Mouse (Mus musculus): ENCODE measurements at regions not wholly inside any gene's neighbourhood (a gene's known extent, or its start where the extent isn't known, plus 50 kb on each side); places are given as distances from the start of the nearest gene placed in this dataset.

DNA sequence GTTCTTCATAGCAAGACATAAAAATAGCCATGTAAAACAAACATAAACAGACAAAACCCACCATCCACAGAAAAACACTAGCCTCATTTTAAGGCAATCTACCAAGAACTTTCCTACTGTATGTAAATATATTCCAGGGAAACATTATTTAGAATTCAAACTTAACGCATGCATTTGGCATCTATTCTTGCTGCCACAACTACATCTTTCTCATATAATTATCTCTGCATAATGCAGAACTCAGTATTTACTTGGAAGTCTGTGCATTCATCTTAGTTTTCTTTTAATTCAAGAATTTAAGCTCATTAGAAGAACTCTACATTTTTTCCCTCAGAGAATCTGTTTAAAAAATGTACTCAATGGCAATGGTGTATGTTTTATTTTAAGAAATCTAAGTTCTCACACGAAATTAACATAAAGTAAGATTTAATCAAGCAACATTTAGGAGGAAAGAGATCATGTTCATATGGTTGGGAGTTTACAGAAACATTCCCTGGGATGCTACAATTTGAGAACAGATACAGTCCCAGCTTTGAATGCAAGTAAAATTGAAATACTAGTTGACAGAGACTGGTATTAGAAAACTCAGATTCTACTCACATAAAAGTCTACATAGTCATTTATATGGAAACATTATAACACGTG lies 1114.7 kb downstream of the Sorcs1 start:
- H3K4me3 ChIP-seq (ENCODE audit: low read depth, low read length) = no peak overlapping the region
- H3K9me3 ChIP-seq (replicated peaks; ENCODE audit: control insufficient read depth, low read length) = no peaks in the 10 kb centered on the region
- H3K9ac ChIP-seq (replicated peaks; ENCODE audit: low read depth, low read length) = no peak overlapping the region
- no peak overlapping the region for H3K27ac ChIP-seq (ENCODE audit: low read depth)
- H3K4me2 ChIP-seq (ENCODE audit: low read depth, low read length) = no peak overlapping the region
- no peaks in the 10 kb centered on the region for H3K4me1 ChIP-seq (ENCODE audit: control insufficient read depth, insufficient read depth)
- no peak for ATAC-seq (ENCODE audit: insufficient read depth, low read depth)
- TF ChIP-seq EP300 (IDR thresholded peaks at IDR 0.05; ENCODE audit: low read depth) = no peak
- no peak for TF ChIP-seq CTCF (IDR thresholded peaks at IDR 0.05; ENCODE audit: low read depth)
- no peak for DNase-seq (ENCODE audit: low spot score)
- no peaks in the 10 kb centered on the region for H3K27me3 ChIP-seq (ENCODE audit: control insufficient read depth, insufficient read depth, low read length)
- no peaks in the 10 kb centered on the region for H3K36me3 ChIP-seq (replicated peaks; ENCODE audit: control insufficient read depth, insufficient read depth, low read length)
- 47% methylated on average over 3 of the region's 3 CpGs for WGBS

DNA sequence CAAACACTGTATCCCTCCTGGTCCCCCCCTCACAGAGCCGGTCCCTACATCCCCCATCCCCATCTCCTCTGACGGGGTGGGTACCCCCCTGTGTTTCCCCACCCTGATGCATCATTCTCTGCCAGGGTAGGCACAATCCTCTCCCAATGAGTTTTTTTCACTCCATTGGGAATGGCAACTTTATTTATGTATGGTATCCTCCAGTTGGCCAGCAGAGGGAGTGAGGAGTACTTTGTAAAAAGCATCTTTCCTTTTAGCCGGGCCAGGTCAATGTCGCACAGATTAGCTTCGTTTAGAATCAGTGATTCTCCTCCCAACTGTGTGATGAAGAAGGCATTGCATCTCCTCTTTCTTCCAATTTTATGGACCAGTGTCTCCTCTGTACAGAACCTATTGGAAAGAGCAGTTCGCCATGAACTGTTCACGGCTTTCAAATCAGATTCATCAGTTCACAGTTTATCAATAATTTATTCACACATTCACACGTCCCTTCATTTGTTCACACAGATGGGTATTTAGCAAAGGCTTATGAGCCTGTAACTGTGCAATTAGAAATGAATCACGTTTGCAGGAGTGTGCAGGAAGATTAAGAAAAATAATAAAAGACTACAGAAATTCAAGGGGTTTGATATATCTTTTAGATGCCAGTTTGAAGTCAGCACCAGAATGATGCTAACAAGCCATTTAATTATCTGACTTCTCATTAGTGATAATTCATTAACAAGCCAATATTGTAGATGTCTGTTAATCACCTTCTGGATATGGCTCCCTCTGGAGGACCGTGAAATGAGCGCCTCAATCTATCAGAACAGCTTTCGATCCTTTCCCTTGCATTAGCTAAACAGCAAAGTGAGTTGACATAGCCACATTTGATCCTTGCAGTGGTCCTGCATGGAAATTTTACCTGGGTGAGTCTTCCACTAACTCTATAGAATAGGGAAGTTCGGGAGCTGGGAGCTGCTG lies 1138.7 kb downstream of the Sorcs1 start:
- Histone ChIP-seq H3K4me3 (ENCODE audit: low read depth, low read length) (no peak overlapping the region), H3K4me1 (ENCODE audit: control insufficient read depth, insufficient read depth) (no peaks in the 10 kb centered on the region), H3K36me3 (replicated peaks; ENCODE audit: control insufficient read depth, insufficient read depth, low read length) (no peaks in the 10 kb centered on the region), H3K27me3 (ENCODE audit: control insufficient read depth, insufficient read depth, low read length) (no peaks in the 10 kb centered on the region), H3K4me2 (ENCODE audit: low read depth, low read length) (no peak overlapping the region), H3K9me3 (replicated peaks; ENCODE audit: control insufficient read depth, low read length) (no peaks in the 10 kb centered on the region), H3K27ac (ENCODE audit: low read depth) (no peak overlapping the region), H3K9ac (replicated peaks; ENCODE audit: low read depth, low read length) (no peak overlapping the region)
- ATAC-seq (ENCODE audit: insufficient read depth, low read depth) = no peak
- TF ChIP-seq EP300 (IDR thresholded peaks at IDR 0.05; ENCODE audit: low read depth) (no peak), CTCF (IDR thresholded peaks at IDR 0.05; ENCODE audit: low read depth) (peak; percentile 54)
- DNase-seq (ENCODE audit: low spot score) = peak; percentile 6
- WGBS = 52% methylated on average over 13 of the region's 13 CpGs

Data from heart, postnatal 0 days (tissue).